Mouse (Mus musculus) stomach, embryonic 14.5 days (tissue): ENCODE measurements around the gene Usp36. TPM values are rescaled to one million over a fixed set of nuclear protein-coding genes. Genes with fewer than 3 reads are reported as not detected.

Source experiments
- ATAC-seq: fragments of 200-750 bp; cut with Nextera tagmentation; 2 replicates; pipeline ENCODE4 v1.8.0; 2017; ENCODE audit warnings: low read depth, moderate TSS enrichment; ENCODE audit not compliant: insufficient number of reproducible peaks, insufficient read depth, low FRiP score
- H3K27ac ChIP-seq: fragments of 300-500 bp; sonication (generic); 2 replicates; pipeline ENCODE4 v1.5.1; 2014; ENCODE audit warnings: mild to moderate bottlenecking, low read length, moderate library complexity, mixed read lengths
- H3K27me3 ChIP-seq: fragments of 300-500 bp; sonication (generic); 2 replicates; pipeline ENCODE4 v1.6.1; 2014; ENCODE audit warnings: low read length, control low read depth, mixed read lengths; ENCODE audit not compliant: control insufficient read depth, insufficient read depth
- H3K36me3 ChIP-seq: fragments of 300-500 bp; sonication (generic); 2 replicates; pipeline ENCODE4 v1.6.1; 2014; ENCODE audit warnings: mild to moderate bottlenecking, control low read depth, low read length, moderate library complexity, mixed read lengths; ENCODE audit not compliant: control insufficient read depth, insufficient read depth
- H3K4me1 ChIP-seq: fragments of 300-500 bp; sonication (generic); 2 replicates; pipeline ENCODE4 v1.6.1; 2014; ENCODE audit warnings: low read length, control low read depth, mixed read lengths; ENCODE audit not compliant: control insufficient read depth, insufficient read depth
- H3K4me2 ChIP-seq: fragments of 300-500 bp; sonication (generic); replicated peaks from 2 replicates; pipeline ENCODE4 v1.6.1; 2014; ENCODE audit warnings: low read depth, low read length, control low read depth
- H3K4me3 ChIP-seq: fragments of 300-500 bp; sonication (generic); 2 replicates; pipeline ENCODE4 v1.5.1; 2014; ENCODE audit warnings: low read depth, low read length, control low read depth
- H3K9ac ChIP-seq: fragments of 300-500 bp; sonication (generic); replicated peaks from 2 replicates; pipeline ENCODE4 v1.6.1; 2014; ENCODE audit warnings: low read depth, mild to moderate bottlenecking, control low read depth, low read length, moderate library complexity, mixed read lengths
- H3K9me3 ChIP-seq: fragments of 300-500 bp; sonication (generic); 2 replicates; pipeline ENCODE4 v1.6.1; 2016; ENCODE audit warnings: low read depth, low read length, control low read depth; ENCODE audit not compliant: control insufficient read depth
- WGBS: fragments of 180-500 bp; shearing (Covaris S2); extraction: QIAGEN DNeasy Blood & Tissue Kit; methylation state at CpG from one replicate; pipeline ENCODE4 v1.1.7; 2014; 5-methylcytosine and 5-hydroxymethylcytosine counted together
- polyA plus RNA-seq: library from polyadenylated mRNA; unstranded; fragments of >200 nt; fragmentation: Nextera tagmentation; extraction: Ambion mirVana; gene quantifications from 2 replicates; pipeline ENCODE4 v1.2.1, GENCODE M21; 2014

Usp36 gene
- polyA plus RNA-seq, 1 experiment from 2014 or later: 19.1 TPM

GRCm38 (mm10) chr11:118289562-118289961 lies 482 bp downstream of the Usp36 start:
- Histone ChIP-seq H3K4me1 (peaks cover 10% of the 10 kb centered on the region), H3K9me3 (no peaks in the 10 kb centered on the region), H3K9ac (peak overlapping the region; percentile 70), H3K27me3 (no peaks in the 10 kb centered on the region), H3K27ac (peak overlapping the region; percentile 66), H3K4me2 (peak overlapping the region; percentile 77), H3K4me3 (peak overlapping the region; percentile 62), H3K36me3 (peaks cover 23% of the 10 kb centered on the region)
- peak; percentile 5; the same call in 1 of the 2 replicates for ATAC-seq
- under 1% methylated on average over 22 of the region's 22 CpGs for WGBS

GRCm38 (mm10) chr11:118289037-118289511 lies 970 bp downstream of the Usp36 start:
- ATAC-seq: no peak
- H3K36me3 ChIP-seq: peaks cover 27% of the 10 kb centered on the region
- peaks cover 10% of the 10 kb centered on the region for H3K4me1 ChIP-seq
- no peaks in the 10 kb centered on the region for H3K27me3 ChIP-seq
- peak overlapping the region; percentile 66 for H3K27ac ChIP-seq
- peak overlapping the region; percentile 77 for H3K4me2 ChIP-seq
- WGBS: under 1% methylated on average over 16 of the region's 16 CpGs
- peak overlapping the region; percentile 70 for H3K9ac ChIP-seq
- no peaks in the 10 kb centered on the region for H3K9me3 ChIP-seq
- H3K4me3 ChIP-seq: peak overlapping the region; percentile 62

DNA sequence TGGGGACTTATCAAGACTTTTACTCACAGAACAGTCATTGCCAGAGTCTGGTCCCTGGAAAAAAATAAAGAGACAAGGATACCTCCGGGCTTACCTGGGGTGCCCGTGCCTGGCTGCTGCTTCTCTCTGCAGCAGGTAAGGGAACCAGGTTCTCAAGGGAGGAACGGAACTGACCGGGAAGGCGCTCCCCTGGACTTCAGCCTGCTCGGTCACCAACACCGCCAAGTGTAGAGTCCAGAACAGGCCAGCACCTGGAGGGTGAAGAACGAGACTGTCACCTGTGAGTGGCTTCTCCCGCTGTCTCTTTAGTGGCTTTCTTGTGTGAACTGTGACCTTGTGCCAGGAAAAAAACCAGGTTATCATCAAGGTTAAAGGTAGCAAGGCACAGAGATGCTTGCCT lies 2.5 kb downstream of the Usp36 start:
- H3K9me3 ChIP-seq: no peaks in the 10 kb centered on the region
- H3K27ac ChIP-seq: no peak overlapping the region
- H3K4me2 ChIP-seq: no peak overlapping the region
- peaks cover 40% of the 10 kb centered on the region for H3K36me3 ChIP-seq
- H3K4me1 ChIP-seq: peaks cover 10% of the 10 kb centered on the region
- no peak overlapping the region for H3K9ac ChIP-seq
- H3K27me3 ChIP-seq: no peaks in the 10 kb centered on the region
- 89% methylated on average over 9 of the region's 9 CpGs for WGBS
- no peak for ATAC-seq
- H3K4me3 ChIP-seq: no peak overlapping the region

DNA sequence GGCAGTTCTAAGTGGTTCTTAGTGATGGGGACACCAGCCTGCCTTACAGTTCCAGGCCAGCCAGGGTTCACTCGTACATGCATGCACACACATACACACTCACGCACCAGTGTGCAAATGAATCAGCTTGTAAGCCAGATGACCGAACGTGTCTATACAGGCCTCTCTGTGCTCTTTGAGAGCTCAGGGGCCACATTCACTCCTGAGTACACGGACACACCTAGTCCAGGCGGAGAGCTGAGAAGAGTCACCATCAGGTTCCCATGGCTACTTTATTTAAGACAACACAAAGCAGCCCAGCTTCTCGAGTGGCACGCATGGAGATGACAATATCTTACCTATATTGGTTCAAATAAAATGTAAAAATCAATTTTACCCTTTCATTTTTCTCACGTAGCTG lies 3.6 kb downstream of the Usp36 start:
- WGBS: 79% methylated on average over 9 of the region's 9 CpGs
- Histone ChIP-seq H3K27ac (0 out of 2 replicates have a peak overlapping the region, but pooled peaks have one; percentile 49), H3K4me1 (peaks cover 10% of the 10 kb centered on the region), H3K36me3 (peaks cover 50% of the 10 kb centered on the region), H3K4me2 (no peak overlapping the region), H3K9ac (no peak overlapping the region), H3K9me3 (no peaks in the 10 kb centered on the region), H3K4me3 (no peak overlapping the region), H3K27me3 (no peaks in the 10 kb centered on the region)
- ATAC-seq: no peak

GRCm38 (mm10) chr11:118285791-118286190 lies 4.3 kb downstream of the Usp36 start:
- Histone ChIP-seq H3K4me1 (peaks cover 8% of the 10 kb centered on the region), H3K36me3 (peaks cover 50% of the 10 kb centered on the region), H3K4me2 (no peak overlapping the region), H3K4me3 (no peak overlapping the region), H3K9ac (no peak overlapping the region), H3K27me3 (no peaks in the 10 kb centered on the region), H3K9me3 (no peaks in the 10 kb centered on the region), H3K27ac (no peak overlapping the region)
- WGBS: 89% methylated on average over 13 of the region's 13 CpGs
- no peak for ATAC-seq

GRCm38 (mm10) chr11:118280218-118280617 lies 9.8 kb downstream of the Usp36 start:
- Histone ChIP-seq H3K36me3 (peaks cover 79% of the 10 kb centered on the region), H3K4me3 (no peak overlapping the region), H3K9me3 (no peaks in the 10 kb centered on the region), H3K27ac (no peak overlapping the region), H3K4me2 (no peak overlapping the region), H3K4me1 (no peaks in the 10 kb centered on the region), H3K27me3 (no peaks in the 10 kb centered on the region), H3K9ac (no peak overlapping the region)
- 94% methylated on average over 3 of the region's 3 CpGs for WGBS
- no peak for ATAC-seq

DNA sequence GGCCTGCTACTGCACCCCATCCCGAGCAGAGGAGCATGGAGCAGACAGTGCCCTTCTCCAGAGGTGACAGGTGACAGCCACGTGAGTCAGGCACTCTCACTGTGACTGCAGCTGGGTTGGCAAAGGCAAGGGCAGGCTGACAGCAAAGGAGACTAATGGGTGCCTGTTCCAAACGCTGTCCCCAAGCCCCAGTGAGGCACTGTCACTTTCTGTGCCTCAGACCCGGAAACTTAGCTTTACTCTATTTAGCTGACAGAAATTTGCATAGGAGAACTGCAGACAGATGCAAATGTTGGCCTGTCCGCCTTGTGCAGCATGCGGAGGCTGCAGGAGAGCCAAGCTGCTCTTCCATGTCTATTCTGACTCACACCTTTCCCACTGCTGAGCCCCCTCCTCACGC lies 13.7 kb downstream of the Usp36 start:
- no peak for ATAC-seq
- no peaks in the 10 kb centered on the region for H3K4me1 ChIP-seq
- peaks cover 84% of the 10 kb centered on the region for H3K36me3 ChIP-seq
- H3K9ac ChIP-seq: no peak overlapping the region
- H3K4me3 ChIP-seq: no peak overlapping the region
- H3K4me2 ChIP-seq: no peak overlapping the region
- WGBS: 83% methylated on average over 7 of the region's 7 CpGs
- no peak overlapping the region for H3K27ac ChIP-seq
- H3K9me3 ChIP-seq: no peaks in the 10 kb centered on the region
- no peaks in the 10 kb centered on the region for H3K27me3 ChIP-seq

DNA sequence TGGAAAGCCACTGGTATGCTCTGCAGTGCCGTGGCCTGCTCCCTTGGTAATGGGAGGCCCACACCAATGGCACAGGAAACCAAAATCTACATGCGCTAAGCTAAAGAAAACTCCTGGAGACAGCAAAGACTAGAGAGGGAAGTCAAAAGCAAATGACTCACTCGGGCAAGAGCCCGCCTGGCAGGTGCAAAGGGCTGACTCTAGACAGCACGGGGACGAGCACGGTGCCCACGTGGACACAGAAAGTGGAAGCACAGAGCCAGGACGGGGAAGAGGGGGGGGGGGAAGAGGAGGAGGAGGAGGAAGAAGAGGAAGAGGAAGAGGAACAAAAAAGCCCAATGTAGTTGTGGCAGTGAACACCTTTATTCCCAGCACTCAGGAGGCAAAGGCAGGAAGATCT lies 15.0 kb downstream of the Usp36 start:
- Histone ChIP-seq H3K4me2 (no peak overlapping the region), H3K27me3 (no peaks in the 10 kb centered on the region), H3K4me1 (no peaks in the 10 kb centered on the region), H3K4me3 (no peak overlapping the region), H3K36me3 (peaks cover 90% of the 10 kb centered on the region), H3K9me3 (no peaks in the 10 kb centered on the region), H3K9ac (no peak overlapping the region), H3K27ac (no peak overlapping the region)
- ATAC-seq: no peak
- WGBS: 91% methylated on average over 9 of the region's 9 CpGs

GRCm38 (mm10) chr11:118269827-118270226 lies 20.2 kb downstream of the Usp36 start:
- Histone ChIP-seq H3K4me2 (no peak overlapping the region), H3K36me3 (peaks cover 89% of the 10 kb centered on the region), H3K9ac (no peak overlapping the region), H3K4me1 (no peaks in the 10 kb centered on the region), H3K27ac (no peak overlapping the region), H3K9me3 (no peaks in the 10 kb centered on the region), H3K27me3 (no peaks in the 10 kb centered on the region), H3K4me3 (no peak overlapping the region)
- ATAC-seq: no peak
- WGBS: 93% methylated on average over 3 of the region's 3 CpGs
